Mouse (Mus musculus) testis, adult 2 months (tissue): ENCODE results near the gene Tspan6.

Source experiments
- CTCF ChIP-seq: fragments of 200-500 bp; IDR thresholded peaks from 2 replicates; pipeline ENCODE4 v1.5.1; 2012; ENCODE audit warnings: low read depth, mild to moderate bottlenecking, inconsistent platforms, low read length, moderate library complexity; ENCODE audit not compliant: control insufficient read depth, insufficient read depth, insufficient replicate concordance
- POLR2A ChIP-seq: fragments of 200-500 bp; IDR thresholded peaks from 2 replicates; pipeline ENCODE4 v1.6.1; 2012; ENCODE audit warnings: low read depth, mild to moderate bottlenecking, inconsistent platforms, low read length, moderate library complexity; ENCODE audit not compliant: control insufficient read depth

GRCm38 (mm10) chrX:133888111-133888510, 10.1 kb downstream of the Tspan6 start:
- TF ChIP-seq CTCF (no peak), POLR2A (no peak)
